Comparison of ENCODE assay signal across 18 mouse cellular contexts in the genomic region with DNA sequence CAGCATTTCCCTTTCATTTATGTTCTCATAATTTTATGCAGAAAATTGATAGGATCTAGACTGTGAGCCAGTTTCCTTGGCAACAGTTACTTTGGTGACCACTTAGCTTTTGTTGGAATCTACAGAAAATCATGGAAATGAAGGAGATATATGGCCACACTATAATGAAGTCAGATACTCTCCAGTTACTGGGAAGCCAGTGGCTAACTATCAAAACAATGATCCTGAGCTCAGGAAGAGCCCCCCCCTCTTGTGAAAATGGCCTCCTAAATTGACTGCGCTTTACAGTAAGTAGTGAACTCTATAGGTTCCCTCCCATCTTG.
DNase-seq lines count a peak whose midpoint lies in the region; ATAC-seq and TF ChIP-seq lines count a peak whose summit lies in the region.
"Had no signal": no experiment of that assay in that cellular context is flagged by ENCODE, and none has a peak within 500 bp of the region (broad histone marks: within the 10 kb centered on the region; RNA-seq: fewer than 3 reads in every experiment).

No protein-coding gene starts in this region.

- WGBS in forebrain, embryonic 12.5 days, result 86% methylated on average over 1 of the region's 1 CpGs
- 77% methylated on average over 1 of the region's 1 CpGs for WGBS in hindbrain, embryonic 14.5 days
- whole genome bisulfite sequencing in midbrain, embryonic 16.5 days, result 74% methylated on average over 1 of the region's 1 CpGs
- 97% methylated on average over 1 of the region's 1 CpGs for whole genome bisulfite sequencing in thymus, adult 2 months

- no peaks in the 10 kb centered on the region for H3K9me3 ChIP-seq in forebrain, embryonic 12.5 days
- no peaks in the 10 kb centered on the region for H3K9me3 ChIP-seq in hindbrain, embryonic 14.5 days (ENCODE audit: control insufficient read depth, low read length)
- H3K9me3 ChIP-seq in midbrain, embryonic 16.5 days (replicated peaks; ENCODE audit: control insufficient read depth, low read length, poor library complexity, severe bottlenecking), result no peaks in the 10 kb centered on the region

- H3K4me3 ChIP-seq in forebrain, embryonic 12.5 days (replicated peaks), result no peak overlapping the region
- H3K4me3 ChIP-seq in hindbrain, embryonic 14.5 days (replicated peaks; ENCODE audit: low read length), result no peak overlapping the region
- H3K4me3 ChIP-seq in midbrain, embryonic 16.5 days (ENCODE audit: low read depth, low read length), result no peak overlapping the region
- H3K4me3 ChIP-seq in thymus, adult 2 months (ENCODE audit: control insufficient read depth, insufficient read depth, low read length), result no peak overlapping the region

- H3K9ac ChIP-seq in forebrain, embryonic 12.5 days, result no peak overlapping the region
- no peak overlapping the region for H3K9ac ChIP-seq in hindbrain, embryonic 14.5 days
- no peak overlapping the region for H3K9ac ChIP-seq in midbrain, embryonic 16.5 days (ENCODE audit: low read depth, low read length)
- H3K9ac ChIP-seq: liver, embryonic 14.5 days had no signal

- H3K4me2 ChIP-seq in forebrain, embryonic 12.5 days, result no peak overlapping the region
- no peak overlapping the region for H3K4me2 ChIP-seq in hindbrain, embryonic 14.5 days (replicated peaks)
- no peak overlapping the region for H3K4me2 ChIP-seq in midbrain, embryonic 16.5 days (ENCODE audit: low read length)
- H3K4me2 ChIP-seq: heart, embryonic 11.5 days had no signal

- no peak for TF ChIP-seq CTCF in thymus, adult 2 months (IDR thresholded peaks at IDR 0.05; ENCODE audit: borderline replicate concordance, control insufficient read depth, extremely low read depth, insufficient read depth, low read length, poor library complexity)

- no peak overlapping the region for H3K27ac ChIP-seq in forebrain, embryonic 12.5 days
- peak overlapping the region; percentile 67 for H3K27ac ChIP-seq in hindbrain, embryonic 14.5 days
- no peak overlapping the region; the same call in 1 of the 2 replicates for H3K27ac ChIP-seq in midbrain, embryonic 16.5 days (ENCODE audit: low read length)
- no peak overlapping the region for H3K27ac ChIP-seq in thymus, adult 2 months (ENCODE audit: control insufficient read depth, insufficient read depth, low read length)
- H3K27ac ChIP-seq: liver, embryonic 14.5 days had no signal

- no peaks in the 10 kb centered on the region for H3K27me3 ChIP-seq in forebrain, embryonic 12.5 days
- H3K27me3 ChIP-seq in hindbrain, embryonic 14.5 days (ENCODE audit: control insufficient read depth, insufficient read depth, low read length), result no peaks in the 10 kb centered on the region
- H3K27me3 ChIP-seq in midbrain, embryonic 16.5 days (ENCODE audit: control insufficient read depth, insufficient read depth, low read depth, low read length), result no peaks in the 10 kb centered on the region
- no peaks in the 10 kb centered on the region for H3K27me3 ChIP-seq in thymus, adult 2 months (ENCODE audit: control insufficient read depth, insufficient read depth, low read length)
- H3K27me3 ChIP-seq: Patski had no signal

- no peak for TF ChIP-seq POLR2A in thymus, adult 2 months (IDR thresholded peaks at IDR 0.05; ENCODE audit: control insufficient read depth, extremely low read depth, insufficient read depth, low read length, poor library complexity)

- DNase-seq in frontal cortex, adult 2 months (ENCODE audit: extremely low spot score in 1 of 2, low spot score in 1 of 2), result peak; percentile 21 to 56
- DNase-seq in frontal cortex, postnatal 25 days (ENCODE audit: low spot score in 2 of 2), result no peak
- peak; percentile 46 for DNase-seq in hindbrain, embryonic 14.5 days (ENCODE audit: low spot score)
- DNase-seq in thymus, adult 2 months, result no peak
- DNase-seq in cerebellum, adult 9-10 months, result no peak
- DNase-seq: cerebellum, adult 11 months; gastrocnemius, postnatal 36 days; heart, postnatal 36 days; kidney, adult 18-20 months; kidney, postnatal 14 days; layer of hippocampus, postnatal 36 days; right cerebral cortex, postnatal 25 days had no signal

- peaks cover 8% of the 10 kb centered on the region for H3K4me1 ChIP-seq in forebrain, embryonic 12.5 days
- peaks cover 14% of the 10 kb centered on the region; the same call in 1 of the 2 replicates for H3K4me1 ChIP-seq in hindbrain, embryonic 14.5 days (replicated peaks; ENCODE audit: control insufficient read depth, insufficient read depth, low read length)
- peaks cover 6% of the 10 kb centered on the region; the same call in 1 of the 2 replicates for H3K4me1 ChIP-seq in midbrain, embryonic 16.5 days (ENCODE audit: control insufficient read depth, insufficient read depth, low read length)
- no peaks in the 10 kb centered on the region for H3K4me1 ChIP-seq in thymus, adult 2 months (replicated peaks; ENCODE audit: control insufficient read depth, insufficient read depth, low read length)

- peak; percentile 67 for ATAC-seq in forebrain, embryonic 12.5 days (ENCODE audit: low FRiP score)
- peak; percentile 81 for ATAC-seq in hindbrain, embryonic 14.5 days (ENCODE audit: low FRiP score)
- ATAC-seq in midbrain, embryonic 16.5 days, result peak; percentile 80
- no peak for ATAC-seq in megakaryocyte-erythroid progenitor cell, adult 5-6 weeks (replicated peaks; ENCODE audit: low FRiP score, low TSS enrichment, poor library complexity, severe bottlenecking)
- ATAC-seq: Patski had no signal

- no peaks in the 10 kb centered on the region for H3K36me3 ChIP-seq in forebrain, embryonic 12.5 days (replicated peaks)
- H3K36me3 ChIP-seq in hindbrain, embryonic 14.5 days (replicated peaks; ENCODE audit: control insufficient read depth, insufficient read depth), result no peaks in the 10 kb centered on the region
- no peaks in the 10 kb centered on the region for H3K36me3 ChIP-seq in midbrain, embryonic 16.5 days (ENCODE audit: control insufficient read depth, insufficient read depth, low read length)
- no peaks in the 10 kb centered on the region for H3K36me3 ChIP-seq in thymus, adult 2 months (ENCODE audit: control insufficient read depth, insufficient read depth, low read length)

Comparison
In these comparisons a context has a peak if more than half of its experiments do, and no peak if none do; other contexts are left out.
1. DNase-seq: peak in frontal cortex, adult 2 months (2 of 2) and hindbrain, embryonic 14.5 days (single experiment); none in frontal cortex, postnatal 25 days (0 of 2), thymus, adult 2 months (single experiment) and cerebellum, adult 9-10 months (single experiment).